8 mouse cellular contexts compared by ENCODE assay signal in the genomic region with DNA sequence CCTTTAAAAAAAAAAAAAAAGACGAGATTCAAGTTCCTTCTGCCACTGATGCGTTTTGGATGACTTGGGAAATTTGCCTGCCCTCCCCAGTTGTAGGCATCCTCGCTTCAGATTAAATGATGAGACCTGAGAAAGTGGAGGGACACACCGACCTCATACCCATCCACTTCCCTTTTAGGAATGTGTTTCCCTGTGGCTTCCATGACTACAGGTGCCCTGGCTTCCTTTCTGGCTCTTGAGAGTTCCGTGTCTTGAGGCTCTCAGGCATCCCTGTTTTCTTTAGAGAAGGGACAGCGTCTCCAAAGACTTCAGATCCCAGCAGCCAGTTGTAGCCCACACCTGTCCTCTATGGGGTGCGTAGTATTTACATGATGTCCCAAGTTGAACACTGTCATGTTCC. TPM values are rescaled to one million over a fixed set of nuclear protein-coding genes. Genes with fewer than 3 reads are reported as not detected.
DNase-seq lines count a peak whose midpoint lies in the region; ATAC-seq and TF ChIP-seq lines count a peak whose summit lies in the region.

No protein-coding gene starts in this region.

- no peaks in the 10 kb centered on the region; the same call in 1 of the 2 replicates for H3K27me3 ChIP-seq in hindbrain, embryonic 11.5 days (ENCODE audit: control insufficient read depth, insufficient read depth, low read length)
- H3K27me3 ChIP-seq in midbrain, embryonic 13.5 days: peaks cover 18% of the 10 kb centered on the region

- no peak overlapping the region for H3K27ac ChIP-seq in hindbrain, embryonic 11.5 days (ENCODE audit: low read depth, low read length)
- no peak overlapping the region for H3K27ac ChIP-seq in midbrain, embryonic 13.5 days

- no peaks in the 10 kb centered on the region for H3K36me3 ChIP-seq in hindbrain, embryonic 11.5 days (ENCODE audit: control insufficient read depth, insufficient read depth, low read length)
- no peaks in the 10 kb centered on the region for H3K36me3 ChIP-seq in midbrain, embryonic 13.5 days

- peak; percentile 8 for DNase-seq in adrenal gland, adult 2 months
- no peak for DNase-seq in adrenal gland, postnatal 14 days
- DNase-seq in lung, adult 2 months: peak; percentile 12
- DNase-seq in lung, postnatal 10 days: no peak
- no peak for DNase-seq in hindbrain, embryonic 11.5 days (ENCODE audit: low spot score)
- no peak for DNase-seq in spleen, postnatal 10 days (ENCODE audit: low spot score in 2 of 2)
- DNase-seq in urinary bladder, postnatal 4 days (ENCODE audit: low spot score in 2 of 2): no peak

- TF ChIP-seq CTCF in lung, adult 2 months (IDR thresholded peaks at IDR 0.05; ENCODE audit: insufficient read depth, low read length): no peak

- peak overlapping the region; percentile 83 for H3K4me2 ChIP-seq in hindbrain, embryonic 11.5 days (replicated peaks; ENCODE audit: low read depth, low read length)
- peak overlapping the region; percentile 72 for H3K4me2 ChIP-seq in midbrain, embryonic 13.5 days (replicated peaks)

- H3K4me3 ChIP-seq in lung, adult 2 months (replicated peaks; ENCODE audit: extremely low read depth, low read depth, low read length): no peak overlapping the region
- peak overlapping the region; percentile 75 for H3K4me3 ChIP-seq in hindbrain, embryonic 11.5 days (ENCODE audit: low read depth, low read length)
- peak overlapping the region; percentile 70 for H3K4me3 ChIP-seq in midbrain, embryonic 13.5 days (replicated peaks)

- 29% methylated on average over 7 of the region's 7 CpGs for WGBS in lung, adult 2 months
- 18% methylated on average over 7 of the region's 7 CpGs for WGBS in hindbrain, embryonic 11.5 days
- 19% methylated on average over 7 of the region's 7 CpGs for WGBS in midbrain, embryonic 13.5 days

- H3K4me1 ChIP-seq in lung, adult 2 months (ENCODE audit: control insufficient read depth, insufficient read depth, low read length): 0 out of 2 replicates have a peak, but pooled peaks cover 2% of the 10 kb centered on the region
- no peaks in the 10 kb centered on the region for H3K4me1 ChIP-seq in hindbrain, embryonic 11.5 days (replicated peaks; ENCODE audit: control insufficient read depth, insufficient read depth, low read length)
- H3K4me1 ChIP-seq in midbrain, embryonic 13.5 days (replicated peaks): peaks cover 12% of the 10 kb centered on the region; the same call in 1 of the 2 replicates

- H3K9me3 ChIP-seq in hindbrain, embryonic 11.5 days (ENCODE audit: control insufficient read depth, low read length): no peaks in the 10 kb centered on the region
- no peaks in the 10 kb centered on the region for H3K9me3 ChIP-seq in midbrain, embryonic 13.5 days

- TF ChIP-seq POLR2A in lung, adult 2 months (IDR thresholded peaks at IDR 0.05; ENCODE audit: borderline replicate concordance, extremely low read depth, low read depth, low read length): no peak

- H3K9ac ChIP-seq in hindbrain, embryonic 11.5 days (ENCODE audit: low read depth, low read length): peak overlapping the region; percentile 76
- H3K9ac ChIP-seq in midbrain, embryonic 13.5 days (replicated peaks): peak overlapping the region; percentile 91

- no peak for ATAC-seq in hindbrain, embryonic 11.5 days (ENCODE audit: low FRiP score)
- no peak for ATAC-seq in midbrain, embryonic 13.5 days

RNA-seq across cellular contexts. Expression of a gene that starts 38.0 kb away (rescaled TPM):
- not detected for total RNA-seq in adrenal gland, adult 2 months (2021)
- polyA plus RNA-seq in adrenal gland, adult 2 months (2012; rRNA removed): 0.42 and 0.44 TPM in 2 replicates
- total RNA-seq in adrenal gland, postnatal 14 days (2021): not detected in 2 replicates
- 1.6 TPM in 1 of 2 replicates, not detected in the other for polyA plus RNA-seq in lung, adult 2 months (2012; rRNA removed)
- polyA plus RNA-seq in hindbrain, embryonic 11.5 days (2014; fragmentation: Nextera tagmentation; extraction: Ambion mirVana): 0.08 and 0.48 TPM in 2 replicates
- not detected in 2 replicates for polyA plus RNA-seq in midbrain, embryonic 13.5 days (2015; fragmentation: Nextera tagmentation; extraction: Ambion mirVana)

Comparison
In these comparisons a context has a peak if more than half of its experiments do, and no peak if none do; other contexts are left out.
1. DNase-seq: peak in adrenal gland, adult 2 months (single experiment) and lung, adult 2 months (single experiment); none in adrenal gland, postnatal 14 days (single experiment), lung, postnatal 10 days (single experiment), hindbrain, embryonic 11.5 days (single experiment), spleen, postnatal 10 days (0 of 2) and urinary bladder, postnatal 4 days (0 of 2).